Mouse (Mus musculus) kidney, embryonic 15.5 days (tissue): ENCODE data around the gene Zbtb38. TPM values are rescaled to one million over a fixed set of nuclear protein-coding genes. Genes with fewer than 3 reads are reported as not detected.
"Not testable (repeated sequence)": the region's sequence is repeated elsewhere in the genome, so short reads cannot be mapped to it uniquely, and the experiment has no call there.

ENCODE experiments used
- ATAC-seq: fragments of 200-750 bp; cut with Nextera tagmentation; replicated peaks from 2 replicates; pipeline ENCODE4 v1.8.0; 2017; ENCODE audit warnings: moderate TSS enrichment; ENCODE audit not compliant: low FRiP score
- H3K27ac ChIP-seq: fragments of 300-500 bp; sonication (generic); 2 replicates; pipeline ENCODE4 v1.5.1; 2015; ENCODE audit warnings: mild to moderate bottlenecking, inconsistent platforms
- H3K27me3 ChIP-seq: fragments of 300-500 bp; sonication (generic); 2 replicates; pipeline ENCODE4 v1.6.1; 2015; ENCODE audit warnings: inconsistent platforms
- H3K36me3 ChIP-seq: fragments of 300-500 bp; sonication (generic); 2 replicates; pipeline ENCODE4 v1.6.1; 2015; ENCODE audit warnings: inconsistent platforms
- H3K4me1 ChIP-seq: fragments of 300-500 bp; sonication (generic); 2 replicates; pipeline ENCODE4 v1.6.1; 2015; ENCODE audit warnings: inconsistent platforms
- H3K4me2 ChIP-seq: fragments of 300-500 bp; sonication (generic); 2 replicates; pipeline ENCODE4 v1.6.1; 2015; ENCODE audit warnings: moderate library complexity, mild to moderate bottlenecking, inconsistent platforms
- H3K4me3 ChIP-seq: fragments of 300-500 bp; sonication (generic); replicated peaks from 2 replicates; pipeline ENCODE4 v1.5.1; 2015; ENCODE audit warnings: mild to moderate bottlenecking, inconsistent platforms
- H3K9ac ChIP-seq: fragments of 300-500 bp; sonication (generic); 2 replicates; pipeline ENCODE4 v1.6.1; 2015; ENCODE audit warnings: mild to moderate bottlenecking, inconsistent platforms
- H3K9me3 ChIP-seq: fragments of 300-500 bp; sonication (generic); replicated peaks from 2 replicates; pipeline ENCODE4 v1.6.1; 2016; ENCODE audit warnings: inconsistent platforms
- WGBS: fragments of 180-500 bp; shearing (Covaris S2); methylation state at CpG from one replicate; pipeline ENCODE4 v1.1.7; 2015; ENCODE audit warnings: mixed read lengths; 5-methylcytosine and 5-hydroxymethylcytosine counted together
- polyA plus RNA-seq: library from polyadenylated mRNA; unstranded; fragments of >200 nt; fragmentation: Nextera tagmentation; extraction: Ambion mirVana; gene quantifications from 2 replicates; pipeline ENCODE4 v1.2.1, GENCODE M21; 2015

The Zbtb38 gene
- polyA plus RNA-seq, 1 experiment from 2014 or later, result 20.6 TPM

DNA sequence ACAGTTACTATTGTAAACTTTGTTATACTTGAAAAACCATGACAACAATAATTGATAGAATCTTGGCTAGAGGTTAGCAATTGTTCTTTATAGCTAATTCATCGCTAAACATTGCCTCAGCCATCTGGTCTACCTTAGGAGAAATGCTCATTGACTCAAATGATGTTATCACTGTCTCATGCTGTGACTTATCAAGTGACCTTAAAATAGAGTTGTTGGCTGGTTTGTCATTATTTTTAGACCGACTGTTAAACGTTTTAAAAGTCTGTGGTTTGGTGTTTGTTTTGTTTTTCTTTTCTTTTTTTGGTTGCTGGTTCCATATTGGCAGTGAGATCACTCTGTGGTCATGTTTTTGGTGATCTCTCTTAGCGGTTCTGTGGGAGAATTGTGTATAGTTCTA is 99.1 kb downstream of the Zbtb38 start:
- no peak for ATAC-seq
- Histone ChIP-seq H3K4me3 (no peak overlapping the region), H3K4me1 (no peaks in the 10 kb centered on the region), H3K4me2 (no peak overlapping the region), H3K27ac (no peak overlapping the region), H3K36me3 (no peaks in the 10 kb centered on the region), H3K9ac (no peak overlapping the region), H3K27me3 (no peaks in the 10 kb centered on the region), H3K9me3 (no peaks in the 10 kb centered on the region)
- WGBS, result 73% methylated on average over 4 of the region's 4 CpGs

DNA sequence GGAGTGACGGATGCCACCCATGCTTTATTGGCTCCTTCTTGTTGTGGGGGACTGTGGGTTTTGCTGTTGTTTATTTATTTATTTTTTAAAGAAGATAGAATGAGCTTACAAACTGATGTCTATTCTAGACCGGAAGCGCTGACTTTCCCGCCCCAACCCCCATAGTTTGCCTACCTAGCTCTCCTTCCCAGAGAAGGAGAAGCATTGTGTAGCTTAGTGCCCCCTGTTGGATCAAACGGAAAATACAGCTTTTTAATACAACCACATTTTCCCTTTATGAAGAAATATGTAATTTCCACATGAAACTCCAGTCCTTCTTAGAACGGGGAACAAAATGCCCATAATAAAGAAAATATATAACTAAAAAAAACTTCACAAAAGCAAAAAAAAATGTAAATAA is 99.9 kb downstream of the Zbtb38 start:
- H3K9ac ChIP-seq, result no peak overlapping the region
- WGBS, result 63% methylated on average over 6 of the region's 6 CpGs

DNA sequence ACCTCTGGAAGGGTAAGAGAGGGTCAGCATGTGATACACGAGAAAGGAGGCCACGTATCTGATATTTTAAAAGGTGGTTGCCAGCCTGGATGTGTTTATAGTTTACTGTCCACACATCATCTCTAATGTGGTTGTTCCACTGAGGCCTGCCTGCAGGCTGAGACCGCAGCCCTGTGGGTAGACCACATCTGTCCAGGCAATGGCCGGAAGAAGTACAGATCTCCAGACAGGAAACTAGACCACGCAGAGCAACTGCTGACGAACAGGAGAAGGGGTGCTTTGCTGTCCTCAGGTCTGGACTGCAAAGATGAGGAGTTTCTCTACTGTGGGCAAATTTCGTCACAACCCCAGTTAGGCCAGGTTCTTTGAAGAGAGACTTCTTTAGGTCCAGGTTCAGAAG is 101.8 kb downstream of the Zbtb38 start:
- ATAC-seq, result no peak
- no peak overlapping the region for H3K4me3 ChIP-seq
- H3K27ac ChIP-seq, result no peak overlapping the region
- no peaks in the 10 kb centered on the region for H3K4me1 ChIP-seq
- 78% methylated on average over 7 of the region's 7 CpGs for WGBS
- no peaks in the 10 kb centered on the region for H3K9me3 ChIP-seq
- H3K4me2 ChIP-seq, result no peak overlapping the region
- no peaks in the 10 kb centered on the region for H3K36me3 ChIP-seq
- H3K27me3 ChIP-seq, result no peaks in the 10 kb centered on the region
- H3K9ac ChIP-seq, result no peak overlapping the region

More for the DNA sequence above, 99.9 kb downstream of the Zbtb38 start:
- H3K4me1 ChIP-seq, result no peaks in the 10 kb centered on the region
- ATAC-seq, result no peak
- no peaks in the 10 kb centered on the region for H3K9me3 ChIP-seq
- H3K27ac ChIP-seq, result no peak overlapping the region
- no peak overlapping the region for H3K4me2 ChIP-seq
- H3K36me3 ChIP-seq, result no peaks in the 10 kb centered on the region
- no peak overlapping the region for H3K4me3 ChIP-seq
- no peaks in the 10 kb centered on the region for H3K27me3 ChIP-seq

DNA sequence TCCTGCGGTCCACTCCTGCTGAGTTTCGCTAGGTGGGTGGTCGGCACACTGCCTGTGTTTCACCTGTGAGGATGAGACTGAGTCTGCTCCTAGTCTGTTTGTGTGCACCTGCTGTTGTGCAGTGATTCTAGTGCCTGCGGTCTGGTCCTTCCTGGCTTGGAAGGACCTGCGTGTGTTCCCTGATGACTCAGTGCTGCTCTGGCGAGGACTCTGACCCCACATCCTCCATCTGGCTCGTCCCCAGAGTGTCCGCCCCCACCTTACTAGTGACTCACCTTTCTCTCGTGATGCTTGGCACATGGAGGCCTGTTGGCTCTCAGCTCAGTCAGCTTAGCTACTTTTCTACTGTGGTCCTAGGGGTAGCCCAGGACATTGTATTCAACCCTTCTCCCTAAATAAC is 102.7 kb downstream of the Zbtb38 start:
- 63% methylated on average over 9 of the region's 9 CpGs for WGBS
- no peak overlapping the region for H3K4me2 ChIP-seq
- no peak for ATAC-seq

DNA sequence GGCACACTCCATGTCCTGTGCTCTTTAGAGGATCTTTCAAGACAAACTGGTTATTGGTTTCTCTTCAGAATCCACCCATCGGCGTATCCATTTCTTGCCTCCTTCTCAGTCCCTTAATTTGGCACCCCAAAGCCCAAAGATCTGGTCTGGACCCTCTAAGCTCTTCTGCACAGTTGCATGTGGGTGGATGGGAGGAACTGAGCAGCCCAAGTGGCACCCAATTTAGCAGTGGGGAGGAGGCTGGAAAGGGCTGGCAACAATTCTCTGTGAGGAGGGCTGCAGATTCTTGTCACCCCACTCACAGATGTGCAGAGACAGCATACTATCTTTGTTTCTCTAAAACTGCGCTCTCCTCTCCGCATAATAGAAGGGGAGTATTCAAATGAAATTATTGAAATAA is 103.3 kb downstream of the Zbtb38 start:
- H3K9ac ChIP-seq, result no peak overlapping the region
- no peak overlapping the region for H3K27ac ChIP-seq
- H3K4me3 ChIP-seq, result no peak overlapping the region
- no peaks in the 10 kb centered on the region for H3K36me3 ChIP-seq
- H3K27me3 ChIP-seq, result no peaks in the 10 kb centered on the region
- no peak for ATAC-seq
- H3K9me3 ChIP-seq, result no peaks in the 10 kb centered on the region
- H3K4me1 ChIP-seq, result no peaks in the 10 kb centered on the region
- H3K4me2 ChIP-seq, result no peak overlapping the region
- WGBS, result 91% methylated on average over 4 of the region's 4 CpGs

More for the DNA sequence above, 102.7 kb downstream of the Zbtb38 start:
- H3K4me3 ChIP-seq, result no peak overlapping the region
- H3K36me3 ChIP-seq, result no peaks in the 10 kb centered on the region
- H3K27ac ChIP-seq, result no peak overlapping the region
- no peaks in the 10 kb centered on the region for H3K9me3 ChIP-seq
- no peaks in the 10 kb centered on the region for H3K4me1 ChIP-seq
- H3K9ac ChIP-seq, result no peak overlapping the region
- H3K27me3 ChIP-seq, result no peaks in the 10 kb centered on the region

DNA sequence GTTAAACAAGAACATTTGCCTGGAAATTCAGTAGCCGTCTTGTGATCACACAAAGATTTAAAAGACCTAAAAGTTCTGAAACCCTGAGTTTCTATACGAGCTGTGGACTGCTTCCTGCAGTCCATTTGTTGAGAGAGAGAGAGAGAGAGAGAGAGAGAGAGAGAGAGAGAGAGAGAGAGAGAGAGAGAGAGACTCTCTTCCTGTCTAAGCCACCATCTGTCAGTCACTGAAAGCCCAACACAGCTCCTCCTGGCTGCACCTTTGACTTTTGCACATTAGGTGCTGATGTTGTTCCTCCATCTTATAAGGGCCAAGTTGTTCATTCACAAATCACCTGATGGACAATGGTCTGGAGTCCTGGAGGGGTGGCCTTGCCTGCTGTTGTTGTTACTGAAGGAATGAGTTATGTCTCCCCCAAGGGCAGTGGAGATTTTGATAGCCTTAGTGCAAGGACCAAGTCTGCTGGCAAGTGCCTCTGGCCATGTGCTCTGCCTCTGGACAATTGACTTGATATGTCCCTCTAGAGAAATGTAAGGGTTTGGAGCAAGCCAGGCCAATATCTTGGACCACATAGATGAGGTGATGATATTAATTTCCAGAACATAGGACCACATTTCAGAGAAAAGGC is 105.8 kb downstream of the Zbtb38 start:
- Histone ChIP-seq H3K27me3 (no peaks in the 10 kb centered on the region), H3K36me3 (no peaks in the 10 kb centered on the region), H3K4me2 (no peak overlapping the region), H3K4me3 (no peak overlapping the region), H3K4me1 (no peaks in the 10 kb centered on the region), H3K9ac (no peak overlapping the region), H3K27ac (no peak overlapping the region), H3K9me3 (no peaks in the 10 kb centered on the region)
- WGBS, result 65% methylated on average over 2 of the region's 2 CpGs
- ATAC-seq, result no peak

DNA sequence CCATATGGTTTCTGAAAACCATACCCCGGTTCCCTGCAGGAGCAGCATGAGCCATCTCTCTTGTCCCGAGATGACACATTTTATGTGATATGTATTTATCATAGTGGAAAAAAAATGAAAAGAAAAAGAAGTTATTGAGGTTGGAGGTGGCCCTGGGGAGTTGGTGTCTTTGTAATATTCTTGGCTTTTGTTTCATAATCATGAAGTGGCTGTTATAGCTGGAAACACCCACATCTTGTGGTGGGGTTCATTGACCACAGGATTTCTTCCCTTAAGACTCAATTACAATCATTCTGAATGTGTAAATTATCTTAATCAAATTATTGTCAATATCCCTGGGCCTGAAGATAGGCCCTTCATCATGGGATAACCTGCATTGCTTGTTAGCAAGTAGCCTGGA is 107.8 kb downstream of the Zbtb38 start:
- Histone ChIP-seq H3K4me1 (no peaks in the 10 kb centered on the region), H3K9ac (no peak overlapping the region), H3K4me3 (no peak overlapping the region), H3K4me2 (no peak overlapping the region), H3K36me3 (no peaks in the 10 kb centered on the region), H3K27ac (no peak overlapping the region), H3K27me3 (no peaks in the 10 kb centered on the region), H3K9me3 (no peaks in the 10 kb centered on the region)
- ATAC-seq, result no peak
- 78% methylated on average over 2 of the region's 2 CpGs for WGBS

DNA sequence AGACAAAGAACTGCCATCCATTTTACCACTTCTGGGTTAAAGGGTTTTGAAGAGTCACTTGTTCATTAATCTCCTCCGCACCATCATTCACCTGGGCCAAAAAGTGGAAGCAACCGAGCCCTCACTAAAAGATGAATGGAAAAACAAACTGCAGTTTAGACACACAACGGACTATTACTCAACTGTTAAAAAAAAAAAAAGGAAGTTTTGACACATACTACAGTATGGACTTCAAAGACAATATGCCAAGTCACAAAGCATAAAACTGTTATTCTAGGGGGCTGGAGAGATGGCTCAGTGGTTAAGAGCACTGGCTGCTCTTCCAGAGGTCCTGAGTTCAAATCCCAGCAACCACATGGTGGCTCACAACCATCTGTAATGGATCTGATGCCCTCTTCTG is 108.6 kb downstream of the Zbtb38 start:
- not testable (repeated sequence) for H3K9me3 ChIP-seq, H3K36me3 ChIP-seq, H3K4me3 ChIP-seq, H3K27ac ChIP-seq, H3K9ac ChIP-seq, H3K4me2 ChIP-seq, H3K4me1 ChIP-seq, H3K27me3 ChIP-seq, ATAC-seq
- WGBS, result 91% methylated on average over 3 of the region's 3 CpGs

DNA sequence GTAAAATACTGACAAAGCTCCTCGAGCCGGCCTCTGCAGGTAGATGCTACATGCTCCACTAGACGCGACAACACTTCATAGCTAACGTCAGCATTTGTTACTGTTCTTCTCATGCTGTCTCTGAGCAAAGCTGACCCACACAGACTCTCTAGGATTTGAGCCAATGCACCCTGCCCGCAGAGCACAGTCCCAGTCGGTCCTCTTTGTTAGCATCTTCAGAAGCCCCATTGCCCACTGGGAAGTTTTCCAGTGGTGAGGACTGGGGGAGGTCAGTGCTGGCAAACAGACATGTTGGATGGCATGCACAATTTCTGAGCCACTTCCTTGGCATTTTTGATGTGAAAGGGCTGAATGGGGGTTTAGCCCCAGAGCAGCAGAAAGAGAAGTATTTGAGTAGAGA is 113.2 kb downstream of the Zbtb38 start:
- Histone ChIP-seq H3K9me3 (no peaks in the 10 kb centered on the region), H3K9ac (no peak overlapping the region), H3K4me1 (peaks cover 10% of the 10 kb centered on the region; the same call in 1 of the 2 replicates), H3K36me3 (no peaks in the 10 kb centered on the region), H3K4me2 (no peak overlapping the region), H3K27me3 (no peaks in the 10 kb centered on the region), H3K27ac (no peak overlapping the region), H3K4me3 (no peak overlapping the region)
- ATAC-seq, result no peak
- 76% methylated on average over 7 of the region's 7 CpGs for WGBS

DNA sequence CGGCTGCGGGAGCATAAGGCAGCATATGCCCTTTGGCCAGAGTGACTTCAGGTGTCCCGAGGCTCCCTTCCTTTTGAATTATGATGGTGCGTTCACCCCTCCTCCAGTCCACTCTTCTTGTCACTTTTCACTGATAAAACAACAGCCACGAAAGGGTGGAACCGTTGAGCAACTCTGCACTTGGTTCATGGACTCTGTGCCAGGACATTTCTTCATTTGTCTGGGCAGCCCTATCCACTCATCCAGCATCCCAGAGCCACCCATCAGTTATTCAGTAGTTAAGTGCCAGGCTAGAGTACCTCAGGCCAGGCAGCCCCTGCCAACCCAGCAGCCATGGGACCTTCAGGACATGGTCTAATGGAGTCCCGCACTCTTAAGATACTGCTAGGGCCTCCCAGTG is 114.1 kb downstream of the Zbtb38 start:
- 62% methylated on average over 7 of the region's 7 CpGs for WGBS
- H3K27me3 ChIP-seq, result no peaks in the 10 kb centered on the region
- no peak overlapping the region for H3K4me3 ChIP-seq
- ATAC-seq, result no peak
- no peak overlapping the region for H3K9ac ChIP-seq
- no peak overlapping the region for H3K27ac ChIP-seq
- H3K4me2 ChIP-seq, result no peak overlapping the region
- no peaks in the 10 kb centered on the region for H3K9me3 ChIP-seq
- peaks cover 10% of the 10 kb centered on the region; the same call in 1 of the 2 replicates for H3K4me1 ChIP-seq
- no peaks in the 10 kb centered on the region for H3K36me3 ChIP-seq

DNA sequence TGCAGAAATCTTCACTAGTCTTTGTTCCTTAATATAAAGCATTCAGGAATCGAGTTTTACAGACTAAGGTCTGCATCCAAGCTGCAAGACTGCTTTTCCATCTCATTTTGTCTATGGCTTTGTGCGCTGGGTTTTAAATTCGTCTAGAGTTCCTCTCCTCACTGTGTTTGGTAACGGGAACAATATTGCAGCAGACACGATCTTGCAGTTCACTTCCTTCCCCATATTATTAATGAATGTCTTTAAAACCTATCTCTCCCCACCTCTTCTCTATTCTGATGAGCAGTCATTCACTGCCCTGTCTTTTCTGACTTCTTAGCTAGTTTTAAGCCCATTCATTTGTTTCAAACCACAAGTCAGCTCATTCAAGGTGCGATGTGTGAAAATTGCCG is 115.5 kb downstream of the Zbtb38 start:
- ATAC-seq, result no peak
- Histone ChIP-seq H3K9ac (no peak overlapping the region), H3K4me1 (peaks cover 16% of the 10 kb centered on the region), H3K9me3 (no peaks in the 10 kb centered on the region), H3K36me3 (no peaks in the 10 kb centered on the region), H3K4me2 (no peak overlapping the region), H3K27ac (no peak overlapping the region), H3K27me3 (0 out of 2 replicates have a peak, but pooled peaks cover 3% of the 10 kb centered on the region), H3K4me3 (no peak overlapping the region)
- 76% methylated on average over 7 of the region's 7 CpGs for WGBS

DNA sequence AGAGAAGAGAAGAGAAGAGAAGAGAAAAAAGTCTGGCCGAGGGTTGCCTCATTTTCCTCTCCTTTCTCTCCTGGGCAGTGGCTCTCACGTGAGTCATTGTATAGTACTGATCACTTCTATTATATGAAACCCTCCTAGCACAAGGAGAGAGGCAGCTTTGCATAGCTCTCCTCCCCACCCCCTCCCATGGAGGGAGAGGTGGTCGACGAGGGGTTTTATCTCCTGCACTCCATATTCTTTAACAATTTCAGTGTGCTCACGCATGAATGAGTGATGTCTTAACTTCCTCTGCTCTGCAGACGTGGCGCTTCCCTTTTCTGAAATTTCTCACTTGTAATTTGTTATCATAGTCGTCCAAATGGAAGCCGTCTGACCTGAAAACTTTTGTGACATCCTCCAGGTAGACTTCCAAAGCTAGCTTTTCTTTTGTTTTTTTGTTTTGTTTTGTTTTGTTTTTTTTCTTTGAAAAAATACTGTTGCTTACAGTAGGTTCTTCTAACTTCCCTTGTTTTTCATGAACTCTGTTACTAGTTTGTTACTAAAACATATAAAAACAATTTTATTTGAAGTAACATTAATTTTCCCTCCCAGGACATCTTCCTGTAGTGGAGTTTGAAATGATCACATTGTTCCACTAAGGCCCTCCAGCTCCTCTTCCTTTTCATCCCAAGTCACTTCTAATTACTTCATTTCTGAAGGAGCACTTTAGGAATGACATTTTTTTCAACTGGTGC is 116.0 kb downstream of the Zbtb38 start:
- no peak overlapping the region for H3K27ac ChIP-seq
- 53% methylated on average over 9 of the region's 9 CpGs for WGBS

More for the DNA sequence above, 116.0 kb downstream of the Zbtb38 start:
- ATAC-seq, result no peak
- Histone ChIP-seq H3K4me1 (peaks cover 22% of the 10 kb centered on the region), H3K9me3 (no peaks in the 10 kb centered on the region), H3K4me2 (no peak overlapping the region), H3K27me3 (0 out of 2 replicates have a peak, but pooled peaks cover 3% of the 10 kb centered on the region), H3K4me3 (no peak overlapping the region), H3K9ac (no peak overlapping the region), H3K36me3 (no peaks in the 10 kb centered on the region)
